Mouse (Mus musculus) MEL (cell line): ENCODE results near the gene Auts2. TPM values are rescaled to one million over a fixed set of nuclear protein-coding genes. Genes with fewer than 3 reads are reported as not detected.

Experiments used
- DNase-seq: peaks from one replicate; pipeline ENCODE4 v3.0.0; 2011; ENCODE audit warnings: low read depth, low spot score
- H3K27ac ChIP-seq: 2 replicates; pipeline ENCODE4 v1.5.1; 2012; ENCODE audit warnings: low read depth, mild to moderate bottlenecking, control low read depth, low read length, moderate library complexity; ENCODE audit not compliant: control insufficient read depth
- H3K27me3 ChIP-seq, 2 experiments: fragments of 150-350 bp in 1 of 2; sonication (generic) in 1 of 2; 2 replicates each; pipeline ENCODE4 v1.6.1; 2012; ENCODE audit warnings: low read length in 2 of 2, mild to moderate bottlenecking in 2 of 2, improper control_type of control experiment in 1 of 2, moderate library complexity in 1 of 2; ENCODE audit not compliant: insufficient read depth in 2 of 2, control insufficient read depth in 1 of 2
- H3K36me3 ChIP-seq, 2 experiments: 2 replicates each; pipeline ENCODE4 v1.6.1; 2012 to 2014; ENCODE audit warnings: low read length in 2 of 2, improper control_type of control experiment in 1 of 2, inconsistent platforms in 1 of 2, mild to moderate bottlenecking in 1 of 2; ENCODE audit not compliant: insufficient read depth in 2 of 2, control insufficient read depth in 1 of 2
- H3K4me1 ChIP-seq, 2 experiments: fragments of 150-350 bp in 1 of 2; sonication (generic) in 1 of 2; 2 replicates each; pipeline ENCODE4 v1.6.1; 2012; ENCODE audit warnings: low read length in 2 of 2, improper control_type of control experiment in 1 of 2, mild to moderate bottlenecking in 1 of 2; ENCODE audit not compliant: insufficient read depth in 2 of 2, control insufficient read depth in 1 of 2
- H3K4me3 ChIP-seq, 2 experiments: fragments of 150-350 bp in 1 of 2; sonication (generic) in 1 of 2; 2 replicates each; pipeline ENCODE4 v1.5.1; 2012; ENCODE audit warnings: low read depth in 2 of 2, low read length in 2 of 2, mild to moderate bottlenecking in 2 of 2, moderate library complexity in 2 of 2, control low read depth in 1 of 2, improper control_type of control experiment in 1 of 2; ENCODE audit not compliant: control insufficient read depth in 1 of 2, insufficient read depth in 1 of 2
- H3K79me2 ChIP-seq: 2 replicates; pipeline ENCODE4 v1.6.1; 2012; ENCODE audit warnings: mild to moderate bottlenecking, low read length, moderate library complexity; ENCODE audit not compliant: control insufficient read depth, poor library complexity, insufficient read depth
- H3K9ac ChIP-seq: 2 replicates; pipeline ENCODE4 v1.6.1; 2012; ENCODE audit warnings: low read depth, mild to moderate bottlenecking, control low read depth, low read length, moderate library complexity; ENCODE audit not compliant: control insufficient read depth, poor library complexity, severe bottlenecking
- H3K9me3 ChIP-seq: fragments of 150-350 bp; sonication (generic); replicated peaks from 2 replicates; pipeline ENCODE4 v1.6.1; 2012; ENCODE audit warnings: mild to moderate bottlenecking, low read length, improper control_type of control experiment, moderate library complexity; ENCODE audit not compliant: insufficient read depth
- BHLHE40 ChIP-seq: IDR thresholded peaks from 2 replicates; pipeline ENCODE4 v1.6.1; 2012; ENCODE audit warnings: low read depth, mild to moderate bottlenecking, inconsistent platforms, low read length, improper control_type of control experiment, borderline replicate concordance
- CHD1 ChIP-seq: IDR thresholded peaks from 2 replicates; pipeline ENCODE4 v1.6.1; 2012; ENCODE audit warnings: low read depth, mild to moderate bottlenecking, inconsistent platforms, low read length, improper control_type of control experiment
- CTCF ChIP-seq, 3 experiments: IDR thresholded peaks in 2 of 3; conservative IDR thresholded peaks in 1 of 3; 2 replicates each; pipeline ENCODE4 v1.5.1; 2011 to 2012; ENCODE audit warnings: low read length in 3 of 3, low read depth in 2 of 3, mild to moderate bottlenecking in 2 of 3, improper control_type of control experiment in 1 of 3, inconsistent platforms in 1 of 3, mixed read lengths in 1 of 3, moderate library complexity in 1 of 3; ENCODE audit not compliant: control insufficient read depth in 1 of 3, insufficient read depth in 1 of 3, poor library complexity in 1 of 3, severe bottlenecking in 1 of 3
- E2F4 ChIP-seq: IDR thresholded peaks from 2 replicates; pipeline ENCODE4 v1.6.1; 2011; ENCODE audit warnings: low read depth, low read length, improper control_type of control experiment, borderline replicate concordance
- GABPA ChIP-seq: IDR thresholded peaks from 2 replicates; pipeline ENCODE4 v1.6.1; 2012; ENCODE audit warnings: low read depth, mild to moderate bottlenecking, inconsistent platforms, low read length, improper control_type of control experiment, moderate library complexity
- GATA1 ChIP-seq: IDR thresholded peaks from 2 replicates; pipeline ENCODE4 v1.6.1; 2011; ENCODE audit warnings: low read depth, low read length, improper control_type of control experiment
- KAT2A ChIP-seq: conservative IDR thresholded peaks from 2 replicates; pipeline ENCODE4 v1.6.1; 2012; ENCODE audit warnings: low read depth, low read length, improper control_type of control experiment, inconsistent platforms
- MAX ChIP-seq: IDR thresholded peaks from 2 replicates; pipeline ENCODE4 v1.6.1; 2011; ENCODE audit warnings: low read length, improper control_type of control experiment
- MAZ ChIP-seq: IDR thresholded peaks from 2 replicates; pipeline ENCODE4 v1.6.1; 2012; ENCODE audit warnings: low read depth, mild to moderate bottlenecking, inconsistent platforms, low read length, improper control_type of control experiment
- NELFE ChIP-seq: IDR thresholded peaks from 2 replicates; pipeline ENCODE4 v1.6.1; 2011; ENCODE audit warnings: low read depth, low read length, improper control_type of control experiment
- NRF1 ChIP-seq: IDR thresholded peaks from 2 replicates; pipeline ENCODE4 v1.6.1; 2014; ENCODE audit warnings: low read depth, mild to moderate bottlenecking, inconsistent platforms, low read length, improper control_type of control experiment, moderate library complexity; ENCODE audit not compliant: poor library complexity, insufficient read depth, severe bottlenecking
- POLR2A ChIP-seq, 2 experiments: IDR thresholded peaks; 2 replicates each; pipeline ENCODE4 v1.6.1; 2011 to 2012; ENCODE audit warnings: low read length in 2 of 2, mild to moderate bottlenecking in 2 of 2, control low read depth in 1 of 2, improper control_type of control experiment in 1 of 2, low read depth in 1 of 2, moderate library complexity in 1 of 2; ENCODE audit not compliant: control insufficient read depth in 1 of 2, insufficient read depth in 1 of 2, poor library complexity in 1 of 2
- POLR2AphosphoS5 ChIP-seq: IDR thresholded peaks from 2 replicates; pipeline ENCODE4 v1.6.1; 2012; ENCODE audit warnings: low read depth, borderline replicate concordance, mild to moderate bottlenecking, inconsistent platforms, low read length, moderate library complexity, mixed read lengths
- RCOR1 ChIP-seq: IDR thresholded peaks from 2 replicates; pipeline ENCODE4 v1.6.1; 2012; ENCODE audit warnings: low read depth, mild to moderate bottlenecking, inconsistent platforms, low read length, improper control_type of control experiment
- SIN3A ChIP-seq: IDR thresholded peaks from 2 replicates; pipeline ENCODE4 v1.6.1; 2012; ENCODE audit warnings: low read length, improper control_type of control experiment, inconsistent platforms
- TBP ChIP-seq: IDR thresholded peaks from 2 replicates; pipeline ENCODE4 v1.8.0; 2011; ENCODE audit warnings: low read depth, low read length, improper control_type of control experiment
- TCF12 ChIP-seq: IDR thresholded peaks from 2 replicates; pipeline ENCODE4 v1.6.1; 2014; ENCODE audit warnings: low read depth, mild to moderate bottlenecking, inconsistent platforms, low read length, improper control_type of control experiment, moderate library complexity
- USF1 ChIP-seq: IDR thresholded peaks from 2 replicates; pipeline ENCODE4 v1.6.1; 2014; ENCODE audit warnings: low read depth, mild to moderate bottlenecking, inconsistent platforms, low read length, improper control_type of control experiment, moderate library complexity
- USF2 ChIP-seq, 2 experiments: IDR thresholded peaks; 2 replicates each; pipeline ENCODE4 v1.6.1; 2011 to 2012; ENCODE audit warnings: improper control_type of control experiment in 2 of 2, low read length in 2 of 2, borderline replicate concordance in 1 of 2, inconsistent platforms in 1 of 2, low read depth in 1 of 2, mild to moderate bottlenecking in 1 of 2; ENCODE audit not compliant: insufficient read depth in 1 of 2
- ZC3H11A ChIP-seq: IDR thresholded peaks from 2 replicates; pipeline ENCODE4 v1.6.1; 2012; ENCODE audit warnings: low read depth, mild to moderate bottlenecking, inconsistent platforms, low read length, improper control_type of control experiment
- ZKSCAN1 ChIP-seq: IDR thresholded peaks from 2 replicates; pipeline ENCODE4 v1.6.1; 2012; ENCODE audit warnings: low read depth, mild to moderate bottlenecking, inconsistent platforms, low read length, improper control_type of control experiment, moderate library complexity
- ZMIZ1 ChIP-seq: IDR thresholded peaks from 2 replicates; pipeline ENCODE4 v1.6.1; 2012; ENCODE audit warnings: low read depth, mild to moderate bottlenecking, inconsistent platforms, low read length, improper control_type of control experiment, moderate library complexity
- polyA plus RNA-seq, 2 experiments: library from polyadenylated mRNA; stranded (reverse) in 1 of 2; unstranded in 1 of 2; fragments of >175 nt in 1 of 2; fragments of >200 nt in 1 of 2; gene quantifications; 2 replicates each; pipeline versions ENCODE4 v1.2.1 to v1.2.4; 2012; ENCODE audit warnings: low replicate concordance in 2 of 2, low read depth in 1 of 2; ENCODE audit not compliant: insufficient read length in 2 of 2, insufficient read depth in 1 of 2, missing spikeins in 1 of 2
- total RNA-seq: library from RNA; depleted of rRNA; stranded (reverse); fragments of 300-350 nt; gene quantifications from 2 replicates; pipeline ENCODE4 v1.2.3, GENCODE M21; 2012

Auts2 gene
- total and polyA plus RNA-seq, 3 experiments, result not detected

GRCm38 (mm10) chr5:132480461-132480860 lies 62.7 kb downstream of the Auts2 start:
- Histone ChIP-seq H3K27ac (no peak overlapping the region), H3K36me3 (no peaks in the 10 kb centered on the region), H3K79me2 (no peaks in the 10 kb centered on the region), H3K4me3 (no peak overlapping the region), H3K9ac (no peak overlapping the region), H3K4me1 (no peaks in the 10 kb centered on the region), H3K9me3 (no peaks in the 10 kb centered on the region), H3K27me3 (no peaks in the 10 kb centered on the region)
- no peak for DNase-seq
- TF ChIP-seq E2F4 (no peak), CHD1 (no peak), NRF1 (no peak), CTCF (IDR thresholded peaks at IDR 0.05 in 2 of 3, conservative IDR thresholded peaks at IDR 0.05 in 1 of 3; ENCODE audit: control insufficient read depth in 1 of 3, insufficient read depth in 1 of 3, low read depth in 2 of 3, low read length in 3 of 3, poor library complexity in 1 of 3, severe bottlenecking in 1 of 3) (no peak), BHLHE40 (no peak)
- TF ChIP-seq, all 39 proteins: peak for 0

GRCm38 (mm10) chr5:132479227-132479857 lies 63.8 kb downstream of the Auts2 start:
- Histone ChIP-seq H3K4me3 (no peak overlapping the region), H3K27me3 (no peaks in the 10 kb centered on the region), H3K4me1 (no peaks in the 10 kb centered on the region), H3K36me3 (no peaks in the 10 kb centered on the region), H3K79me2 (no peaks in the 10 kb centered on the region), H3K9me3 (no peaks in the 10 kb centered on the region), H3K9ac (no peak overlapping the region), H3K27ac (no peak overlapping the region)
- no peak for TF ChIP-seq NELFE
- TF ChIP-seq ZMIZ1, result no peak
- no peak for TF ChIP-seq SIN3A
- no peak for TF ChIP-seq TBP
- TF ChIP-seq RCOR1, result no peak
- TF ChIP-seq USF2 (IDR thresholded peaks at IDR 0.05; ENCODE audit: borderline replicate concordance in 1 of 2, insufficient read depth in 1 of 2, low read depth in 1 of 2, low read length in 2 of 2), result no peak
- TF ChIP-seq ZKSCAN1, result no peak
- TF ChIP-seq CHD1, result no peak
- TF ChIP-seq MAZ, result no peak
- no peak for DNase-seq

GRCm38 (mm10) chr5:132477533-132477932 lies 65.6 kb downstream of the Auts2 start:
- Histone ChIP-seq H3K9me3 (no peaks in the 10 kb centered on the region), H3K79me2 (no peaks in the 10 kb centered on the region), H3K9ac (no peak overlapping the region), H3K4me1 (no peaks in the 10 kb centered on the region)
- TF ChIP-seq KAT2A (no peak), GATA1 (no peak), ZMIZ1 (no peak), GABPA (no peak), POLR2A (IDR thresholded peaks at IDR 0.05; ENCODE audit: control insufficient read depth in 1 of 2, insufficient read depth in 1 of 2, low read depth in 1 of 2, low read length in 2 of 2, poor library complexity in 1 of 2) (no peak), TCF12 (no peak), NRF1 (no peak), ZC3H11A (no peak), ZKSCAN1 (no peak), USF1 (no peak), POLR2AphosphoS5 (no peak), MAX (no peak)
- TF ChIP-seq, all 39 proteins: peak for 0
- Histone ChIP-seq H3K4me3 (no peak overlapping the region), H3K36me3 (no peaks in the 10 kb centered on the region), H3K27me3 (no peaks in the 10 kb centered on the region), H3K27ac (no peak overlapping the region)
- DNase-seq, result no peak
